Mouse (Mus musculus): ENCODE measurements around the gene Rer1.

DNA sequence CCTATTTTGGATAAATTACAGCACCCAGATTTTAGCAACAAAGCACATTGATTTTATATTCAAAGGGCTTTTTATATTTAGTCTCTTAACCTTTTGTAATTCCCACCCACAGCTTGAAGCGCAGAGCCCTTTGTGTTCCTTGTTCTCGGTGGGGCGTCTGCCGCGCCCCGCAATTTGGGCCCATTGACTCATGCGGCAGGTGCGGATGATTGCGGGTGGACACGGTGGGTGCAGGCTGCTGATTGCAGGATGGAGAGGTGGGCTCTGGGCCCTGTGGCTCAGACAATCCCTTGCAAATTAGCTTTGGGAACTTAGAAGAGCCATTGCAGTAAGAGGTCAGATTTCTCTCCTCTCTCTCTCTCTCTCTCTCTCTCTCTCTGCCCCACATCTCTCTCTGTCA lies 32.1 kb upstream of the Rer1 start:
- TF ChIP-seq MAX (IDR thresholded peaks at IDR 0.05) (no peak), FOSL1 (IDR thresholded peaks at IDR 0.05; ENCODE audit: insufficient read depth, low read length, poor library complexity, severe bottlenecking) (no peak), CTCF (IDR thresholded peaks at IDR 0.05; ENCODE audit: control insufficient read depth, insufficient read depth, insufficient read length) (no peak), USF1 (IDR thresholded peaks at IDR 0.05; ENCODE audit: low read depth) (no peak), CEBPB (IDR thresholded peaks at IDR 0.05; ENCODE audit: low read depth) (no peak)
